27 mouse cellular contexts compared by ENCODE assay signal in genomic region chr9:85303378-85303777, GRCm38 (mm10). TPM values are rescaled to one million over a fixed set of nuclear protein-coding genes. Genes with fewer than 3 reads are reported as not detected.
"Had no signal": no experiment of that assay in that cellular context is flagged by ENCODE, and none has a peak within 500 bp of the region (broad histone marks: within the 10 kb centered on the region; RNA-seq: fewer than 3 reads in every experiment).

No protein-coding gene starts in this region.

- ATAC-seq: midbrain, embryonic 13.5 days; midbrain, embryonic 15.5 days had no signal

- H3K27me3 ChIP-seq: megakaryocyte, embryonic 14.5 days; midbrain, embryonic 13.5 days; midbrain, embryonic 15.5 days; neural tube, embryonic 12.5 days had no signal

- DNase-seq: lung, adult 18-20 months; lung, embryonic 14.5 days; lung, postnatal 10 days; lung, postnatal 4 days; retina, postnatal 1 day; right cerebral cortex, adult 18-20 months; right cerebral cortex, postnatal 25 days; right cerebral cortex, postnatal 4 days; spleen, adult 18-20 months; thymus, adult 18-20 months; thymus, postnatal 14 days; thymus, postnatal 36 days had no signal

- H3K4me3 ChIP-seq: megakaryocyte, embryonic 14.5 days; midbrain, embryonic 13.5 days; midbrain, embryonic 15.5 days; neural tube, embryonic 12.5 days had no signal

- H3K36me3 ChIP-seq: midbrain, embryonic 13.5 days; midbrain, embryonic 15.5 days; neural tube, embryonic 12.5 days had no signal

RNA-seq across cellular contexts. Expression of gene Gm11114, which starts 9.2 kb away (rescaled TPM):
- total RNA-seq: midbrain, postnatal 0 days; monocyte, adult 5-6 weeks; neutrophil, adult 5-6 weeks had no signal
- polyA plus RNA-seq: liver, embryonic 16.5 days; lung, embryonic 14.5 days; lung, embryonic 16.5 days; midbrain, embryonic 11.5 days; midbrain, embryonic 13.5 days; midbrain, embryonic 15.5 days; midbrain, postnatal 0 days; neural tube, embryonic 12.5 days; neural tube, embryonic 14.5 days; small intestine, adult 2 months; stomach, embryonic 14.5 days; stomach, embryonic 16.5 days; thymus, postnatal 0 days had no signal
